Mouse (Mus musculus): ENCODE data around the gene Pde4dip.

Gene Pde4dip

DNA sequence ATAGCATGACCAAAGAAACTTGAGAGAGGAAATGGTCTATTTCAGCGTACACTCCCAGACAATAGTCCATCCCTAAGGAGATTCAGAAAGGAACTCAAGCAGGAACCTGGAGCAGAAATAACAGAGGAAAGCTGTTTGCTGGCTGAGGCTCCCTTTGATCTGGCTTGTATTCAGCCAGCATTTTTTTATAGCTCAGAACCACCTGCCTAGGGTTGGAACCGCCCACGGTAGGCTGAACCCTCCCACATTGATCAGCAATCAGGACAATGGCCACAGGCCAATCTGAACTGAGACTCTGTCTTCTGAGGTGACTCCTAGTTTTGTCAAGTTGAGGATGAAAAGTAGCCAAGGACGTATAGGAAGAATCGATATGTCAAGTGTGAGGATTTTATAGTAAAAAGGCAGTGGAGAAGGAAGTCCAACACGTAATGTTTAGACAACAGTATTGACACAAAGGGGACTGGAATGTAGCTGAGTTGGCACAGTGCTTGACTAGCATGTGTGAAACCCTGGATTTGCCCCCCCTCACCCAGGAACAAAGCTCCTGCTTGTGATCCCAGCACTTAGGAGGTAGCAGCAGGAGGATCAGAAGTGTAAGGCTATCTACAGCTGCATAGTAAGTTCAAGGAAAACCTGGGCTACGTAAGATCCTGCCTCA is 44.2 kb downstream of the Pde4dip start:
- DNase-seq (ENCODE audit: low spot score in 2 of 2) = peak in 1 of 2 experiments; percentile 26

DNA sequence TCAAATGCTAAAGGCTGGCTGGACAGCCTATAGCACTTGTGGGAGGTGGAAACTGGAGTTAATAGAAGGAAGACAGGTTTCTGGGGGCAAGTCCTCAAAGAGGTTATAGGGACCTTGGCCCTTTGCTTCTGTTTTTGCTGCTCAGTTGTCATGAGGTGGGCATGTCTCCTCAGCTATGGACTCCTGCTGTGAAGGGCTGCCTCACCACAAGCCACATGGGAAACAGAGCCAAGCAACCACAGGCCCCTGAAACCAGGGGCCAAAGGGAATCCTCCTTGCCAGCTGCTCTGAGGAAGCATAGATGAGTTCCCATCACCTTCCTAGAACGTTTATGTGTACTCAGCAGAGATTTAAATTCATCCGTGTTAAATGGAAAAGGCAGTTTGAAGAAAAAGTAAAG is 45.9 kb downstream of the Pde4dip start:
- DNase-seq (ENCODE audit: low spot score in 2 of 2) = no peak

DNA sequence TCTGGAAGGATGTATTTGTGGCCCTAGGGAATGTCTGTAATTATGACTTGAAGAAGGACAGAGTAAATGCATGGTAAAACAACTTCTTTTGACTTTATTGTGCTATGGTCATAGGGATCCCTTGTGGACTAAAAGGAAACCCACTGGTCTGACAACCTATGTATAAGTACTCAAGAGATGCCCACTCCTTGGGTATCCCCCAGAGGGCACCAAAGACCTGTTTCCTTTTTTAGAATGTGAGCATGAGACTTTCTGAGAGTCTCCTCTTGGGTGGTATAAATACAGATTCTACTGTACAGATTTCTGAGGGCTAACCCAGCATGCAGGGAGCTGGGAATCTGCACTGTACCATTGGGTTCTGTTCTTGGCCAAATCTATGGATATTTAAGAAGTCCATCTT is 48.1 kb downstream of the Pde4dip start:
- DNase-seq (ENCODE audit: low spot score in 2 of 2) = no peak

DNA sequence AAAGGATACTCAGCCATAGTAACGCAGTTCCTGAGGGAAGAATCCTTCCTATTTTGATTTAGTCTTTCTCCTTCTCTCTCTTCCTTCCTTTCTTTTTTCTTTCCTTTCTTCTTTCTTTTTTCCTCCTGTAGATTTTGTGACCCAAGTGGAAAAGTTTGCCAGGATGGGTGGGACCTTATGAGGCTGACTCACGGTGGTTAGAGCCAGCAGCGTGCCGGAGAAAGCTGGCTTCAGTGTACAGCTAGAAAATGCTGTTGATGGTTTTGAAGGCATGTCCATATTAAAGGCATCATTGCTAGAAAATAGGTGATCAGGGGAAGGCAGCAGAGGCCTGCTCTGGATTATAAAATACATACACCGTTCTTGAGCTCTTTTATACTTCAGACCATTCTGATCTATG is 52.6 kb downstream of the Pde4dip start:
- DNase-seq (ENCODE audit: low spot score in 2 of 2) = no peak

DNA sequence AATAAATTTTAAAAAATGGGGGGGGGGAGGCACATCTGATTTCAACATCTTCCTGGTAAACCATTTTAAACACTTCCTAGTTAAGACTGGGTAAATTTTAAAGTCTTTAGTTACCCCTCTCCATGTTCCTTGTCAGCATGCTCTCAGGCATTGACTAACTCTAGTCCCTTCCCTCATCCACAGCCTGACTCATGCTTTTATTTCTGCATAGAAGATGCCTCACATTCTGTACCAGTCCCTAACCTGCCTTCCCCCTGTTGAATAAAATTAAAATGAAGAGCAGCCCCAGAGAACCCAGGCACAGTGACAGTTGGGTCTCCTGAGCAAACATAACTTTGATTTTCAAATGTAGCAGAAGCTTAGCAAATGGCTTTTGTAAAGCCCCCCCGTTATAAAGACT is 53.9 kb downstream of the Pde4dip start:
- DNase-seq (ENCODE audit: low spot score in 2 of 2) = no peak

DNA sequence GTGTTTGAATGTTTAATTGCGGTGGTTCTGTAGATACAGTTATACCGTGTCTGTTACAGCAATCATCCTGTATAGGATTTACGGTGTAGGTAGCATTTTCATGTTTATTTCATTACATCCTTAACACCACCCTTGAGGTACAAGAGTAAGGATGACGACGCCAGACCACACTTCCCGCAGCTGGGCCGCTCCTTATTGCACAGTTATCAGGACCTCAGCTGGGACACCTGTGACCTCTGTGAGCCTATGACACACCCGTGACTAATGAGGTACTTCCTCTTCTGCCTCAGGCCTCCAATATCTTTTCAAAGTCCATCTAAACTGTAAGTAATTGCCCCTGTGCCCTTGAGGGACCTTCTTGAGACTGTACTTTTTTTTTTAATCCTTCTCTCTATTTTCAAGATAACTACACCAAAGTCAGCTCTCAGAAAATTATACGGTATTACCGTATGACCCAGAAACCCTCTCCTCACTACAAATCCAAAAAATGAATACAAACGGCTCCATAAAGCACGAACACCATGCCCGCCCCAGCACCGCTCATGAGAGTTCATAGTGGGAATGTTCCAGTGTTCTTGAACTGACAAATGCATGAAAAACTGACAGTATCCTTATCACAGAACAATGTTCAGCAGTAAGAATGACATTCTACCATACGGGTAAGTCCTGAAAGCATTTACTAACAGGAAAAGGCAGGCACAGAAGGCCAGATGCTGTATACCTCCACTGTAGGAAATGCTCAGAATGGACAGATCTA is 56.8 kb downstream of the Pde4dip start:
- no peak for DNase-seq (ENCODE audit: low spot score in 2 of 2)

DNA sequence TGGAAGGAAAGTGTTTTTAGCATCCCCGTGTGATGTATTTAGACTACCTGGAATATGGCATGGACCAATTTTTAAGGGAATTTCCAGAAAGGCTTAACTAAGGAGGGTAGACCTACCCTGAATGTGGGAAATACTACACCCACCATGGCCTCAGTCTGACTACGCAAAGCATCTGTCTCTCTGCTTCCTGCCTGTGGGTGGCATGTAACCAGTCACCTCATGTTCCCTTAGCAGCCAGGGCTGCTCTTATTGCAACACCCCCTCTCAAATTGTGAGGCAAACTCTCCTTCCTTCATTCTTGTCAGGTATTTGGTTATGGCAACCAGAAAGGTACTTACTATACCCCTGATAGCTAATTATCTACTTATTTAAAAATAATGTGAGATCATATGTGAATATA is 57.9 kb downstream of the Pde4dip start:
- DNase-seq (ENCODE audit: low spot score in 2 of 2) = peak in 1 of 2 experiments; percentile 34

DNA sequence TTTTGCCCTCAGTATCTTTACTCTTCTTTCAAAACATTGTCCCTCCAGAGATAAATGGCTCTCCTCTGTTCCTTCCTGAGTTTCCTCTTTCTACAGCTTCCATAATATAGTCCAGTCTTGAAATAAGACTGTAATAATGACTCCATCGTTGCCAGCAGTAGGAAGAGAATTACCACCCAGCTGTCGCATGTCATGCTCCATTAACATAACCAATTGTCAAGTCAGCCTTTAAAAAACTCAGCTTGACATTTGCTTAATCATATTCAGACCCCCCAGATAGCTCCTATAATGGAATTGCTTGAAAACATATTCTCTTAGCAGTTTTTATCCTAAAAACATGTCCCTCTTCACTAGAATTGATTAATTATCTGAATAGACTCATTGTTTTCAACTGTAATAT is 58.4 kb downstream of the Pde4dip start:
- DNase-seq (ENCODE audit: low spot score in 2 of 2) = no peak

DNA sequence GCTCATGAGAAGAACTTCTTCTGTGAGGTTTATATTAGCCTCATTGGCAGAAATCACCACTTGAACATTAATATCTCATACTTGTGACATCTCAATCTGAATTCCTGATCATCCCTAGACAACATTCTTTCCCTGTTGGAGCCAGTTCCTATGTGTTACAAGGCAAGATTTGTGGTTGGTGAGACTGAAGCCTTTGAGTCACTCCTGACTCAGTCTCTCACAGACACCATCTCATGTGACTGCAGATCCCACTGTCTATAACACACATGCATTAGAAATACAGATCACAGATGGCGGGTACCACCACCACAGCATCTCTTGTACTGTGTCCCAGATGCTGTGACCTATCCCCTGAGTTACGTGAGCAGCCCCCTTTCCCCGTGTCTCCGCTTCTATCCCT is 60.2 kb downstream of the Pde4dip start:
- DNase-seq (ENCODE audit: low spot score in 2 of 2) = no peak

DNA sequence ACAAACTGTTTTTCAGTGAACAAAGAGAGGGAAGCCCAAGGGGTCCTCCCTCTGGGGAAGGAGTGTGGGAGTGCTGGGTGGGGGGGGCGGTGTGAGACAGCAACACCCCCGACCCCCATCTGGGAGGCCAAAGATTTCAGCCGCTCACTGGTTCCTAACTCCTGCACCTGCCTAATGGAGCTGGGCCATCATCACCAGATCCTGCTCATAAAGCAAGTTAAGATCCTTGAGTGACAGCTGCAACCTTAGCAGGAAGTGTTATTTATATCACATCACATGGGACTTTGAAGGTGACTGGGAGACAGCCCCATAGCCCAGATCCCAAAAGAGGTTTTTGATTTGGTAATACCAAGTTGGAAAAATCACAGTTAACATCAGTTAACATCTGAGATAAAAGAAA is 63.3 kb downstream of the Pde4dip start:
- no peak for DNase-seq (ENCODE audit: low spot score in 2 of 2)

DNA sequence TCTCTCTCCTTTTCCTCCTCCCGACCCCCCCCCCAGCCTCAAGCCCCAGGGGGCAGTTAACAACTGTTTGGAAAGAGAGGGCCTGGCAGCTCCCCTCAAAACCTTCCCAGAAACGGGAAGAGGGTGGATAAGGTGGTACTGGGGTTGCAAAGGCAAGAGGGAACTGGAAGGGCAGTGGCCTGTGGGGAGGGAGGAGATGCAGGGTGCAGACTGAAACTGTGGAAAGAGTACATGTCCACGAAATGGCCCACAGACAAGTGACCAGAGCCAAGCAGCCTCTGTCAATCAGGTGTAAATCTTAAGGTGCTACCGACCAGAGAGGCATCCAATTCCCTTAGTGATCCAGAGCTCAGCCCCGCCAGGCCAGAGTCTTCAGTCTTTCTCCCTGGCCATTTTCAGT is 63.8 kb downstream of the Pde4dip start:
- no peak for DNase-seq (ENCODE audit: low spot score in 2 of 2)

DNA sequence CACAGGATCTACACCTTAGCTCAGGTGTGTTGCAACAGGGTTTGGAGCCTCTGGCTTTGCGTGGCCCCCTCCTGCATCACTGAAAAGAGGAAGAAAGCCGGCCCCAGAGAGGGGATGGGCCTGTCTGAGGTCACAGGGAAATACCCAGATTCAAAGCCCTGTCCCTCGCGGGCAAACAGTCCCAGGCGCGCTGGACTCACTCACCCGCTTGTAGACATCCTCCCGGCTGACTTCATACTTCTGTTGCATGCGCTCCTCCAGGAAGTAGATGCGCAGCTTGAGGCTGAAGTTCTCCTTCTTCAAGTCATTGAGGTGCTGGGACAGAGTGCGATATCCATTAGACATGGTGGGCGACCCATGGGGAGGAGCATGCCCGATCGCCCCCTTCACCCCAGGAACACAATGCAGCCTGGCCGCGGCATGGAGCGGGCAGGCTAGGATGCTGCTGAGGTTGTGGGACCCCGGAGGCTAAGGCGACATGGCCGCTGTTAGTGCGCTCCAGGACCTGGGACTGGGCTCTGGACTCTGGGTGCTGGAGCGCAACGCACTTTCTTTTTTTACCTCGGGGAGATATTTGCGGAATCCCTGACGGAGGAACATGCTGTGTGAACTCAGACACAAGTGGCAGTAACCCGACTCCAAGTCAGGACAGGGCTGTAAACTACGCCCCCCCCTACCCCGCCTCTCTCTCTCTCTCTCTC is 64.3 kb downstream of the Pde4dip start:
- DNase-seq (ENCODE audit: low spot score in 2 of 2) = no peak

DNA sequence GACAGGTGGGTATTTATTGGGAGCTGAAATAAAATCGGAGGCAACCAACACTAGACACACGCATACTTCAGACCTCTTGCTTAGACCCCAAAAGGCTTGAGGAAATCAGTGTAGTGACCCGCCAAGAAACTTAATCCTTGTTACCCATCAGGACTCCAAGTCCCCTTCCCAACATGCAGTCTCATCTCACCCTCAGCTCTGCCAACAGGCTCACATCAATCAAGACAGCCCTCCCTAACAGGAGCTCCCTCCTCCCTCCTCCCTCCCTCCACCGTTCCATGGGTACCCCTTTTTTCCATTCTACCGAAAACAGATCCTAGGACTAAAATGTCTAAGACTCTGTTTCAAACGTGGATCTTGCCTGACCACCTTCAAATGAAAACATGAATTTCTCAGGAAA is 65.1 kb downstream of the Pde4dip start:
- DNase-seq (ENCODE audit: low spot score in 2 of 2) = no peak

DNA sequence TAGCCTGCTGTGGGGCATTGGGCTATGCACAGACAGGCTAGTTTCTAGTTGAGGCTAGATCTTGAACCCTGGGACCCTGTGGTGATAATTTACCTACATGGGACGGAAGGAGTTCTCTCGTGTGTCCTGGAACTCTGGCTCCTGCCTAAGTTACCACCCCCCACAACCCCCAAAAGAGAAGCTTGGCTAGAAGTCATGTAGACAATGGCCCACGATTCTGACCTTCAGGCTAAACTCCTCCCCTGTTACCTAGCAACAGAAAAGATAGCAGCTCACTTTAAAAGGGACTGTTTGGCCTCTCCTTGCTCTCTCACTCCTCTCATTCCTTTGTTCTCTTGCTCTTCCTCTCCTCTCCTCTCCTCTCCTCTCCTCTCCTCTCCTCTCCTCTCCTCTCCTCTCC is 69.5 kb downstream of the Pde4dip start:
- no peak for DNase-seq (ENCODE audit: low spot score in 2 of 2)

DNA sequence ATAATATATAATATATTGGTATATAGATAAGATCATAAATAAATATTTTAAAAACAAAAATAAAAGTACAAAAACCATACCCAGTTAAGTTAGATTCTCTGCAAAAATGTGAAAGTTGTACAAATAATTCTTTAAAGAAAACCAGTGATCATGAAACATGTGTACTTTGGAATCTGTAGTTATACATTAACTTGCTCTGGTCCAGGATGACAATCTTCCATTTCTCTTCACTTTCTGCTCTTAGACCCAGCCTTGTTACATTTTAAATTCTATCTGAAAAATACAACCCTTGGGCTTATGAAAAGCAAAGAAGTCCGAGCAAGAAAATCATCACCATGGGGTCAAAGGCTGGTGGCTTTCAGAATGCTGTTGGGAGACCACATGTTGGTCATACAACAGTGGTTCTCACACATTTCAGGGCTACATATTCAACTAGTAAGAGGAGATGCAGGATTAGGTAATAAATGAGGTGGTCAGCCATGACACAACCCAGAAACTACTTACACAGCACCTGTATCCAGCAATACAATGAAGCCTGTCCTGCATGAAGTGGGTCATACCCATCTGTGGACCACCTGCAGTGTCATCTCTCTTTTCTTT is 70.0 kb downstream of the Pde4dip start:
- no peak for DNase-seq (ENCODE audit: low spot score in 2 of 2)

DNA sequence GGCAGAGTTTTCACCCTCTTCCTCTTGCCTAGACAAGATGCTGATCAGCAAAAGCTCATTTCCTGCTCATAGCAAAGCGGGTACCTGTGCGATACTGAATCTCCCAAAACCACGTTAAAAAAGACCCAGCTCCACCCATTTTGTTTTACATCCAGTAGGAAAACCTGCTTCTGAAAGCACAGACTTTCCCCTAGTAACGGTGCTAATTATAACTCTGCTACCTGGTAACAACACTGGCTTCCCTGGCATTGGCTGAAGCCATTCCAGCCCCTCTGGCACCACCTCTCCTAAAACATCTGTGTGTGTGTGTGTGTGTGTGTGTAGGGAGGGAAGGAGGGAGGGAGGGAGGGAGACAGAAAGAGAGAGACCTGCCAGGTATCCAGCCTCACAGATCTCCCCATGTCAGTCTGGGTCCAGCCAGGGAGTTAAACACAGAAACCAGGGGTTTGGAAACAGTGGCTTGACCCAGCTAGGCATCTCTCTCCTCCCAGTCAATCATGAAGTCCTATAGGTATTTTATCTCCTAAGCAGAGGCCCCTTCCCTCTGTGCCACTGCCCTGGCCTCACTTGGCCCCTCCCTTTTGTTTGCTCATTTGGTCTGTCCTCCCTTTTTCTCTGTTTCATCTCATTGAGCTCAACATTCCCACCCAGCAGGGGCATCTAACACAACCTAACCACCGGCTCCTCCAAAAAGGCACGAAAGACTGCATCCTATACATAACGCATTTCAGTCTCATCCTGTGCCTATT is 76.7 kb downstream of the Pde4dip start:
- peak; percentile 41 to 42 for DNase-seq (ENCODE audit: low spot score in 2 of 2)

DNA sequence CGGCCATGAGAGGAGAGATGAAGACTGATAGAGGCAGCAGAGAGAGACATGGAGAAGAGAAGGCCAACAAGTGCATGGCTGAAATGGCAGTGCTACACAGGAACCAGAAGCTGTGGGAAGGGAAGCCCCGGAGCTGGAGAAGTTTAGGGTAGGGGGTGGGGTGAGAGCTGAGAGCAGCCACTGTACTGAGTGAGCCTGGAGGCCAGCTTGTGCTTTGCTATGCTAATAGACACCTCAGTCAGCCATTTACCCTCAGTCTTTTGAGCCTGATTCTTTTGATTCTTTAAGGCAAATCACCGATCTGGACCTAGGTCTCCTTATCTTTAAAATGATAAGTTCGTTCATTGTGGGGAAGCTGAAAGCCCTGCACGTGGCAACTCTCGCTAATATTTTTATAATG is 77.3 kb downstream of the Pde4dip start:
- DNase-seq (ENCODE audit: low spot score in 2 of 2) = no peak

DNA sequence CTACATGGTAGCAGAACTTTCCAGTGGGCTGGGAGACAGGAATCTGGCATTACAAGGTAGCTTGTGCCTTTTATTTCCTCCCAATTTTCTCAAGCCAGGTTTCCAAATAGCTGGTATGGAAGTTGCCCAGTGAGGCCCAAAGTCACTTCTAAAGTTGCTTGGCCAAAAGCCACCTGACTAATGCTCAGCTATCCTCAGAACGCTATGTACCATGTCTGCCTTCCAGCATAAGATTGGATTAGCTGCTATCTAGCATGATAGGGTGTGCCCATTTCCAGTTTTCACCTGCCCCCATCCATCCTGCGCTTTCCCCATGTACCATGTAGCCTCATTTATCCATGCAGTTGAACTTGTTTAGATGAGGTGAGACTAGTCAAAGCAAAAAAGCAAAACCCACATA is 78.2 kb downstream of the Pde4dip start:
- DNase-seq (ENCODE audit: low spot score in 2 of 2) = no peak

DNA sequence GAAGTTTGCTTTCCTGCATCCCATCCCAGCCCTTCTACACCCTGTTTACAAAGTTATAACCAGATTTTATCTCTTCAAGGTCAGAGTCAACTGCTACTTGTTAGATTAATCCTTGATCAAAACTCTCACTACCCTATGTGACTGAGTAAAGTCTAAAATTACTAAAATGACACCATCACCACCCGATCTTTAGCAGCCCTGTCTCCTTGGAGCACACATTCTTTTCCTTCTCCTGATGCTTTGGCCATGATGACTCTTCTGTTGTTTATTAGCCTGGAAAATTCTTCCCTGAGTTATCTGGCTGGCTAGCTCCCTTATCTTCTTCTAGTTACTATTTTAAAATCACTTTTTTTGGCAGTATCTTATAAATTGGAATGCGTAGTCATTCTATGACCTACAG is 82.9 kb downstream of the Pde4dip start:
- no peak for DNase-seq (ENCODE audit: low spot score in 2 of 2)

DNA sequence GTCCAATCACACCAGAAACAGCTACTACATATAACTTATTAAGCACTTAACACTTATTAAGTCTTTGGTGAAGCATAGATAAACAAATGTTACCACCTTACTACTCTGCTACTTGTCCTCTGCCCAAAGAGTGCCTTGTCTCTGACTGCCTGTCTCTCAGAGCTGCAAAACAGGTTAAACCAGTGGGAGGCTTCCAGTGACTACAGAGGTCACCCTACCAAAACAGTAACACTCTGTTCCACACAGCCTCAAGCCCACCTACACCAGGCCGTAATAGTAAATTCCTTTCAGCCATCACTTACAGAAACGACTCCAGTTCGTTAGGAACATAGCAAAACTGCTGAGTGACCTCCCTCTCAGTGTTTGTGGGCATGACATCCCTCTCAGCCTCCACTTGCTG is 84.8 kb downstream of the Pde4dip start:
- DNase-seq (ENCODE audit: low spot score in 2 of 2) = no peak

DNA sequence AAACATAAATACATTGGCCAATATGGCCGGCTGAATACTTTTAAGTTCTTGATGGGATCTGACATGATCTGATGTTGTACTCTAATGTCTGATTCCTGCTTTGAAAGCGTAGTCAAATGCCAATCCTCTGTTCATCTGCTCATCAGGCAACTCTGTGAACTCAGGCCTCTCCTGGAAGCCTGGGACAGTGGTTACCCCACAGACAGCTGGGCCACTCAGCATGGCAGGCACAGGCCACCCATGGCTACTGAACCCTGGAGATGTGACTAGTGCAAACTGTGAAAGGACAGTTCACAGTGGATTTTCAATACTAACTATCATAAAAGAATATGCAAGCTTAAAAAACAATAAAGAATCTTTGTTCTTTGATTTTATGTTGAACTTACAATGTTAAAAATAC is 85.6 kb downstream of the Pde4dip start:
- no peak for DNase-seq (ENCODE audit: low spot score in 2 of 2)

DNA sequence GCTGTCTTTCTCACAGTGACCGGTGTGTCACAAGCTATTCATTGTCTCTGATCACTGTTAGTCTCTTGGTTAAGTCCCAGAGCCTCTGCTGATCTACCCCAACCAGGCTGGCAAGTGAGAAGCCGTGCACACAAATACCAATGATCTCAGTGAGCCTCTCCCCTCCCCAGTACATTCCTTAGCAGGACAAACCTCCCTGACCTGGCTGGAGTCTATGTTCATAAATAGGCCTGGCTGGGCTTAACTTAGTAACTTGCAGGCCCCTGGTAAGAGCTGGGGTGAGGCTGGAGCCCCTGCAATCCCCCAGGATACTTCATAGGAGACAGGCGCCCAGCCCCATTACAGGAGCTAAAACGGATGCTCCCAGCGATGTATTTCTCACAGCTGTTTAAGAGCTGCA is 86.2 kb downstream of the Pde4dip start:
- no peak for DNase-seq (ENCODE audit: low spot score in 2 of 2)

All from right cerebral cortex, adult 2 months (tissue).